Mouse (Mus musculus) bone marrow, adult 2 months (tissue): ENCODE results near the gene Fzd5. TPM values are rescaled to one million over a fixed set of nuclear protein-coding genes. Genes with fewer than 3 reads are reported as not detected.

Source experiments
- H3K27ac ChIP-seq: fragments of 200-500 bp; 2 replicates; pipeline ENCODE4 v1.5.1; 2012; ENCODE audit warnings: low read depth, mild to moderate bottlenecking, control low read depth, inconsistent platforms, low read length; ENCODE audit not compliant: control insufficient read depth, poor library complexity, insufficient read depth
- H3K4me1 ChIP-seq: fragments of 200-500 bp; 2 replicates; pipeline ENCODE4 v1.6.1; 2011; ENCODE audit warnings: low read length; ENCODE audit not compliant: control insufficient read depth, insufficient read depth
- H3K4me3 ChIP-seq: fragments of 200-500 bp; replicated peaks from 2 replicates; pipeline ENCODE3; 2011; ENCODE audit warnings: mild to moderate bottlenecking, low read depth, low read length, control low read depth; ENCODE audit not compliant: control insufficient read depth
- CTCF ChIP-seq: fragments of 200-500 bp; IDR thresholded peaks from 2 replicates; pipeline ENCODE4 v1.5.1; 2011; ENCODE audit warnings: low read length, control low read depth; ENCODE audit not compliant: control insufficient read depth, insufficient read depth
- POLR2A ChIP-seq: fragments of 200-500 bp; IDR thresholded peaks from 2 replicates; pipeline ENCODE4 v1.6.1; 2011; ENCODE audit warnings: low read depth, mild to moderate bottlenecking, control low read depth, low read length, borderline replicate concordance; ENCODE audit not compliant: control insufficient read depth
- WGBS: fragments of 180-500 bp; shearing (Covaris S2); methylation state at CpG from one replicate; pipeline ENCODE4 v1.1.7; 2018; 5-methylcytosine and 5-hydroxymethylcytosine counted together
- polyA plus RNA-seq: library from polyadenylated mRNA; stranded (reverse); fragments of >200 nt; gene quantifications from 2 replicates; pipeline ENCODE4 v1.2.4, GENCODE M21; 2011; ENCODE audit warnings: low replicate concordance; ENCODE audit not compliant: missing spikeins, insufficient read depth, insufficient read length

Gene Fzd5
- polyA plus RNA-seq, 1 experiment, result 2.1 TPM

GRCm38 (mm10) chr1:64684440-64684839 lies 53.1 kb downstream of the Fzd5 start:
- Histone ChIP-seq H3K4me3 (no peak overlapping the region), H3K4me1 (no peaks in the 10 kb centered on the region; the same call in 1 of the 2 replicates), H3K27ac (no peak overlapping the region)
- WGBS, result 81% methylated on average over 2 of the region's 2 CpGs
- TF ChIP-seq POLR2A (no peak), CTCF (no peak)

- Histone ChIP-seq H3K4me1 (no peaks in the 10 kb centered on the region; the same call in 1 of the 2 replicates), H3K27ac (no peak overlapping the region), H3K4me3 (no peak overlapping the region)
- TF ChIP-seq POLR2A (no peak), CTCF (no peak)
- WGBS, result 95% methylated on average over 3 of the region's 3 CpGs
Observed at GRCm38 (mm10) chr1:64683039-64683438, 54.5 kb downstream of the Fzd5 start.

DNA sequence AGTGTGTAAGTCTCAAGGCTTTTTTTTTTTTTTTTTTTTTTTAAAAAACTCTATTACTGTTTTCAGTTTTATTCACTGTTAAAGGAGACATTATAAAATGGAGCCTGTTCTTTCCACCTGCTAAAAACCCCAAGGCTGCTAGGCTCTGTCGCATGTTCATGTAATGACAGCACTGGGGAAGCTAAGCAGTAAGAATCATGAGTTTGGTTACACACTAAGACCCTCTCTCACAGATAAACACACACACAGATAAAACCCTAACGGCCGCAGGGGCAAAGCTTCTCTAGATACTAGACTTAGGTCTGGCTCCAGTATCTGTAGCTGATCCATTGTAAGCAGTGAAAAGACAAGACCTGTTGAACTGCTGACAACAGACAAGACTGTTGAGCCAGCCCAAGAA lies 56.1 kb downstream of the Fzd5 start:
- no peak overlapping the region for H3K4me3 ChIP-seq
- no peaks in the 10 kb centered on the region; the same call in 1 of the 2 replicates for H3K4me1 ChIP-seq
- 67% methylated on average over 3 of the region's 3 CpGs for WGBS
- no peak for TF ChIP-seq CTCF
- no peak for TF ChIP-seq POLR2A
- no peak overlapping the region for H3K27ac ChIP-seq

Other genes with a start within 250 kb of the Fzd5 start
- gene Creb1, start 205.1 kb downstream of the Fzd5 start, polyA plus RNA-seq, result 14.1 and 15.9 TPM in 2 replicates
- 1.6 and 5.4 TPM in 2 replicates for gene Mettl21a, start 120.5 kb downstream of the Fzd5 start, polyA plus RNA-seq
- 2.8 and 8.6 TPM in 2 replicates for gene Ccnyl1, start 47.3 kb downstream of the Fzd5 start, polyA plus RNA-seq
- 2.3 and 4.5 TPM in 2 replicates for gene Plekhm3, start 219.1 kb upstream of the Fzd5 start, polyA plus RNA-seq